Mouse (Mus musculus) adrenal gland, postnatal 14 days (tissue): ENCODE measurements at regions not wholly inside any gene's neighbourhood (a gene's known extent, or its start where the extent isn't known, plus 50 kb on each side); places are given as distances from the start of the nearest gene placed in this dataset.
A peak's percentile ranks its signal among the peaks of the same experiment; 100 is the strongest.

Source experiments
- DNase-seq: peaks from one replicate; pipeline ENCODE4 v3.0.0; 2021; ENCODE audit warnings: mixed read lengths
- microRNA-seq, 2 experiments: library from miRNA; unstranded; fragments of <30 nt; microRNA quantifications; one replicate each; pipeline ENCODE4 v1.2.0; 2021

- peak; percentile 52 for DNase-seq
These were observed 97.0 kb upstream of the Vmn2r87 start for GRCm38 (mm10) chr10:130594046-130594734.

GRCm38 (mm10) chr10:130566426-130566825, 69.2 kb upstream of the Vmn2r87 start:
- DNase-seq, result peak; percentile 41

GRCm38 (mm10) chr10:130548570-130548969, 51.4 kb upstream of the Vmn2r87 start:
- no peak for DNase-seq

Small RNAs in the stretch of these regions (microRNA-seq; reads per million reads assigned to microRNA genes)
- gene Gm26445, result 0 reads per million in 2 experiments
